Mouse (Mus musculus) kidney, adult 2 months (tissue): ENCODE measurements around the gene Ephx1.

Experiments
- CTCF ChIP-seq: fragments of 200-500 bp; conservative IDR thresholded peaks from 2 replicates; pipeline ENCODE4 v1.5.1; 2011; ENCODE audit warnings: low read depth, mild to moderate bottlenecking, control low read depth, low read length, moderate library complexity, mixed read lengths; ENCODE audit not compliant: insufficient read depth, insufficient read length
- POLR2A ChIP-seq: fragments of 200-500 bp; IDR thresholded peaks from one replicate; pipeline ENCODE4 v1.6.1; 2011; ENCODE audit warnings: low read depth, low read length, control low read depth

- TF ChIP-seq POLR2A (no peak), CTCF (no peak)
Measured at GRCm38 (mm10) chr1:181069671-181070070, 49.0 kb upstream of the Ephx1 start.
